ENCODE assay signal across 12 mouse cellular contexts in the genomic region with DNA sequence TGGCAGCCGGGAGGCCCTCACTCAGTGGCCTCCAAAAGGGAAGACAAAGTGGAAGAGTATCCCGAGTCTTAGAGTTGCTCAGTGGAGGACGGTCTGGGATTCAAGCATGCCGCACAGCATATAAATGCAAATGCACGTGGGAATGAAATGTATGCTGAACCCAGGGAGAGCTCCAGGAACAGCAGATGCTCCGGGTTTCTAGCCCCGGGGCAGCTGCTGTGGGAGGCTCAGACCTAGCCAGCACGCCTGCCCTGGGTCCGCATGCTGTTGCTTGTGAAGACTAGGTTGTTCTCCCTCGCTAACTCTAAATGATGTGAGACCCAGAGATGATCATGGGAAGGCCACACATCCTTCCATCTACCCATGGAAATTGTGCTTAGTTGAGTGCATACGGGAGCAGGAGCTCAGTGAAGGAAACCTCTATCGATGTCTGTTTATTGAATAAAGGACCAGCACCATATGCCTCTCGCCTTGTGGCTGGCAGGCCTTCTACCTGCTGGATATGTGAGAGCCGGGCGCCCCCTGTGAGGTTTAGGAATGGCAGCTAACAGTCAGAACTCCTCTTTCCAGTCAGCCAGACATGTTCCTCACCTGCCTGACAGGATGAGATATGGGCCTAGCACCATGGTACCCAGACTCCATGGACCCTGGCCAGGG.
DNase-seq lines count a peak whose midpoint lies in the region; ATAC-seq and TF ChIP-seq lines count a peak whose summit lies in the region.
"Had no signal": no experiment of that assay in that cellular context is flagged by ENCODE, and none has a peak within 500 bp of the region (broad histone marks: within the 10 kb centered on the region; RNA-seq: fewer than 3 reads in every experiment).

No protein-coding gene starts in this region.

- DNase-seq in cerebellum, postnatal 4 days (ENCODE audit: low spot score in 2 of 2): no peak
- no peak for DNase-seq in left cerebral cortex, adult 2 months (ENCODE audit: extremely low spot score in 1 of 2, low spot score in 2 of 2)
- no peak for DNase-seq in left cerebral cortex, postnatal 10 days (ENCODE audit: extremely low spot score in 1 of 2, low spot score in 2 of 2)
- peak; percentile 69 to 76 for DNase-seq in cerebellum, adult 18-20 months
- DNase-seq in forebrain, postnatal 0 days: peak; percentile 27
- DNase-seq in kidney, postnatal 36 days: no peak
- no peak for DNase-seq in right cerebral cortex, adult 18-20 months
- DNase-seq: heart, adult 18-20 months; lung, adult 2 months had no signal

- intact Hi-C loops in left cerebral cortex, adult 2 months (cut with DNase I): loop anchor here (2.0 kb wide), 1 partner anchor 22 kb away; no protein-coding TSS in a partner anchor
- intact Hi-C loops in left cerebral cortex, postnatal 10 days (cut with DNase I): no loop called here

- WGBS in forebrain, postnatal 0 days: 63% methylated on average over 15 of the region's 15 CpGs

- ATAC-seq in cerebellum, adult (ENCODE audit: insufficient number of reproducible peaks, low FRiP score, low TSS enrichment): peak; percentile 56
- peak; percentile 32 for ATAC-seq in forebrain, postnatal 0 days
- ATAC-seq: intestine, embryonic 16.5 days had no signal

- H3K27me3 ChIP-seq in forebrain, postnatal 0 days (ENCODE audit: insufficient read depth, low read length): no peaks in the 10 kb centered on the region
- H3K27me3 ChIP-seq: limb, embryonic 13.5 days had no signal

- H3K36me3 ChIP-seq in forebrain, postnatal 0 days (ENCODE audit: insufficient read depth): peaks cover 50% of the 10 kb centered on the region

- H3K27ac ChIP-seq in left cerebral cortex, adult 2 months: peak overlapping the region; percentile 40
- no peak overlapping the region for H3K27ac ChIP-seq in forebrain, postnatal 0 days (ENCODE audit: low read depth, low read length)
- H3K27ac ChIP-seq: limb, embryonic 13.5 days had no signal

- H3K9ac ChIP-seq in forebrain, postnatal 0 days: no peak overlapping the region
- H3K9ac ChIP-seq: limb, embryonic 13.5 days had no signal

- no peaks in the 10 kb centered on the region for H3K4me1 ChIP-seq in forebrain, postnatal 0 days (ENCODE audit: insufficient read depth)
- H3K4me1 ChIP-seq: limb, embryonic 13.5 days had no signal

- TF ChIP-seq CTCF in left cerebral cortex, adult 2 months (IDR thresholded peaks at IDR 0.05): no peak
- no peak for TF ChIP-seq CTCF in forebrain, postnatal 0 days (IDR thresholded peaks at IDR 0.05; ENCODE audit: low read depth)

- no peak overlapping the region for H3K4me2 ChIP-seq in forebrain, postnatal 0 days (ENCODE audit: low read depth)
- H3K4me2 ChIP-seq: limb, embryonic 13.5 days had no signal

- no peak overlapping the region for H3K4me3 ChIP-seq in left cerebral cortex, adult 2 months
- H3K4me3 ChIP-seq in forebrain, postnatal 0 days (ENCODE audit: low read depth, low read length): no peak overlapping the region
- H3K4me3 ChIP-seq: limb, embryonic 13.5 days had no signal

- no peaks in the 10 kb centered on the region for H3K9me3 ChIP-seq in forebrain, postnatal 0 days (ENCODE audit: low read length)
- H3K9me3 ChIP-seq: limb, embryonic 13.5 days had no signal

Comparison
In these comparisons a context has a peak if more than half of its experiments do, and no peak if none do; other contexts are left out.
1. DNase-seq: peak in cerebellum, adult 18-20 months (2 of 2) and forebrain, postnatal 0 days (single experiment); none in cerebellum, postnatal 4 days (0 of 2), left cerebral cortex, adult 2 months (0 of 2), left cerebral cortex, postnatal 10 days (0 of 2), kidney, postnatal 36 days (0 of 2) and right cerebral cortex, adult 18-20 months (single experiment).